Mouse (Mus musculus): Measurements from ENCODE around the gene Gm21748.
"Not testable (repeated sequence)": the region's sequence is repeated elsewhere in the genome, so short reads cannot be mapped to it uniquely, and the experiment has no call there.

Gm21748 gene

GRCm38 (mm10) chrY:90839077-90839476 is at the start of gene Gm21748:
Gene Gm21748 (minus strand): TSS chrY:90839177.
- in situ Hi-C loops (cut with MboI; ENCODE audit: low pct_unique_long_range_greater_than_20kb in 1 of 2, low sequenced_read_pairs in 2 of 2, unreplicated experiment in 1 of 2), result not testable (repeated sequence)

Data from mouse embryonic stem cell (cell line).